Mouse (Mus musculus) gastrocnemius, postnatal 10 days (tissue): ENCODE data around the gene Zfp951. TPM values are rescaled to one million over a fixed set of nuclear protein-coding genes. Genes with fewer than 3 reads are reported as not detected.
"Not testable (repeated sequence)": the region's sequence is repeated elsewhere in the genome, so short reads cannot be mapped to it uniquely, and the experiment has no call there.

Experiments used
- DNase-seq: peaks from one replicate; pipeline ENCODE4 v3.0.0; 2021; ENCODE audit warnings: mixed read lengths
- long read RNA-seq, 2 experiments: library from polyadenylated mRNA; stranded (forward); transcript quantifications; one replicate each; pipeline ENCODE4 v2.0.0; 2021
- total RNA-seq, 2 experiments: library from RNA; stranded (reverse); gene quantifications; 2 replicates each; pipeline ENCODE4 v1.2.3; 2021

Zfp951 gene
- 1 to 10 TPM; 1.8 to 2.4 TPM for total RNA-seq
- long read RNA-seq, experiment 1, partial matches to known transcripts = 0 of 2 reads
- long read RNA-seq, experiment 1, other reads (novel, unspliced or antisense) = 2 of 2 reads
- long read RNA-seq, experiment 2, partial matches to known transcripts = 0 of 1 reads
- long read RNA-seq, experiment 2, other reads (novel, unspliced or antisense) = 1 of 1 reads

- DNase-seq = peak; percentile 8
These were observed at the start of gene Zfp951 for GRCm38 (mm10) chr5:104859962-104860525. Zfp951 (minus strand) TSS chr5:104860070.

- not testable (repeated sequence) for DNase-seq
These were observed 46.7 kb upstream of the Zfp951 start for GRCm38 (mm10) chr5:104906556-104906955.

GRCm38 (mm10) chr5:104859045-104859961 lies 567 bp downstream of the Zfp951 start:
- not testable (repeated sequence) for DNase-seq

- DNase-seq = not testable (repeated sequence)
These were observed 5.3 kb downstream of the Zfp951 start for GRCm38 (mm10) chr5:104854546-104854945.

GRCm38 (mm10) chr5:104833330-104833729 lies 26.5 kb downstream of the Zfp951 start:
- DNase-seq = no peak

- no peak for DNase-seq
These were observed 30.3 kb downstream of the Zfp951 start for GRCm38 (mm10) chr5:104829611-104830010.

GRCm38 (mm10) chr5:104770138-104770537 lies 89.7 kb downstream of the Zfp951 start:
- not testable (repeated sequence) for DNase-seq

Other genes starting within 250 kb of the Zfp951 start
- under 1 TPM; 0.19 to 0.27 TPM for gene Abcg3, start 122.6 kb upstream of the Zfp951 start, total RNA-seq